Mouse (Mus musculus) kidney, postnatal 36 days (tissue): Measurements from ENCODE around the gene Rnf144b.

Experiments
- DNase-seq, 2 experiments: peaks; one replicate each; pipeline ENCODE4 v3.0.0; 2021 to 2022; ENCODE audit warnings: mixed read lengths in 2 of 2

Gene Rnf144b

GRCm38 (mm10) chr13:47124986-47125385 lies 2.5 kb downstream of the Rnf144b start:
- DNase-seq: no peak

DNA sequence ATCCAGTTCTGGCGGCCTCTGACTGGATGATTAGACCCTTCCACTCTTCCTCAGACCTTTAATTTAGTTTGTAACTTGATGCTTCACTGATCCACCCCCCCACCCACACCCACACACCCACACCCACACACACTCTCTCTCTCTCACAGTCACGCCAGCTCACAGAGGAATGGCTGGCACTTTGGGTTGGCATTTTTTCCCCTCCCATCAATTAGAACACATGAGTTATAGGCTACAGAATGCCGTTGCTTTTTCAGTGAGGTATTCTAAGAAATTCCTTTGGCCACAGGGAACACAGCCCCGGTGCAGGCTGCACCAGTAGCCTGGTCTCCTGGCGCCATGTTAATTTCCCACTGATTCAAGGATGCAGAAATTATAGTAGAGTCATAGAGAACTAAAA lies 3.1 kb downstream of the Rnf144b start:
- no peak for DNase-seq

GRCm38 (mm10) chr13:47129090-47129489 lies 6.6 kb downstream of the Rnf144b start:
- DNase-seq: no peak

DNA sequence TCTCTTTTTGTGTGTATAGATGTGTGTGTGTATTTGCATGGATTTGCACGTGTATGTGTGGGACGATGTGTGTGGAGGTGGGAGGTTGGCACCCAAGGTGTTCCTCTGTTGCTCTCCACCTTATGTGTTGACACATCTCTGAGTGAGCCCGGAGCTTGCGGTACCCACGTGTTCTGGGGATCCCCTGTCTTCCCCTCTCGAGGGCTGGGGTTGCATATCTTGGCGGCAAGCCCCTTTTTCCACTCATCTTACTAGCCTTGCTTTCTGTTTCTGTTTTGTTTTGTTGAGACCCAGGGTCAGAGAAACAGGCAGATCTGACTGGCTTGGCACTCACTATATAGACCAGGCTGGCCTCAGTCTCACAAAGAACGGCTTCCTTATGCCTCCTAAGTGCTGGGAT lies 10.6 kb downstream of the Rnf144b start:
- no peak for DNase-seq

DNA sequence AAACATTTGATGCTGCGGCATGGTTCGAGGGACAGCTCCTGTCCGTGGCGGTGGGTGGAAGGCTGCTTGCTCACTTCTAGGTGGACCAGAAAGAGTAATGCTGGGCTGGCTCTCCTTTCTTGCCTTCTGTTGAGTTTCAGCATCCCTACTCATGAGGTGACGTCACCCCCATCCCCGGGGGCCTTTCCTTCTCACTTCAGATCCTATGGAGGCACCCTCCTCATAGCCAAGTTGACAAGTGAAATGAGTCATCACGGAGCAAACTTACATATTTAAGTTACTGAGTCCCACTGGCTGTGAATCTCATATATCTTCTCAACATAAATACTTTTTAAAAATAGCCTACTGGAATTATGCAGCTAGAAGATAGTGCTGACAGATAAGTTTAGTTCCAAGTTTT lies 12.4 kb downstream of the Rnf144b start:
- DNase-seq: no peak

DNA sequence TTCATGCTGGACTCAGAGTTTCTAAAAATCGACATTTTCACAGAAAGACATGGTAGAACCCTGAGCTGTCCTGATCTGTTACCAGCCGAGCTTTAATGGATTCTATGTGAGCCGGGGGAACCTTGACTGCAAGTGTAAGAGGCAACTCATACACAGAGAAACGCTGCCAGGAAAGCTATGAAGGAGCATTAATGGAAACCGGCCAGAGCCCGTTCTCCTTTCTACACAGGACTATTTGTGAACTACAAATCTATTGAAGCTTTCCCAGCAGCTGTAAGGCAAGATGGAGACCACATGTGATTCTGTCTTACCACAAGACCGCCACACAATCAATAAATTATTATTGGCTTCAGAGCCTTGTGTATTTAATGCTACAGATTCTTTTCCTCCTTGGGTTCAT lies 13.3 kb downstream of the Rnf144b start:
- DNase-seq: no peak

- no peak for DNase-seq
Observed at GRCm38 (mm10) chr13:47142764-47143163, 20.3 kb downstream of the Rnf144b start.

- no peak for DNase-seq
Observed at GRCm38 (mm10) chr13:47145939-47146338, 23.5 kb downstream of the Rnf144b start.

DNA sequence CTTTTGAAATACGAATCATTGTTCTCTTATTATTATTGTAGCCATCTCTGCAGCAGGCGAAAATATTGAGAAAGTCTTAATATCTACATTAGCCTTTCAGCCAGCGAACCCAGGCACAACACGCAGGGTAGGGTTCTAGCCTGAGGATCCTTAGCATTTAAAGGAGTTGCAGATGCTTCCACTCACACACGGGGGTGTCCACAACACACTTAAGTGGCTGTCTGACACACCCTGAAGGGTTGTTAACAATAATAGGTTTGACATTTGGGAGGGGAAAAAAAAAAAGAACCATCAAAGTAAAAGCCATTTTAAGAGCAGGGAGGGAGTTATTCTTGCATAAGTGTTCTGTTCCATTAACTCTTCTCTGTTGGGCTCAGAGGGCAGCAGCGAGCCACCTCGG lies 23.9 kb downstream of the Rnf144b start:
- no peak for DNase-seq

- DNase-seq: no peak
Observed at GRCm38 (mm10) chr13:47148573-47148972, 26.1 kb downstream of the Rnf144b start.

DNA sequence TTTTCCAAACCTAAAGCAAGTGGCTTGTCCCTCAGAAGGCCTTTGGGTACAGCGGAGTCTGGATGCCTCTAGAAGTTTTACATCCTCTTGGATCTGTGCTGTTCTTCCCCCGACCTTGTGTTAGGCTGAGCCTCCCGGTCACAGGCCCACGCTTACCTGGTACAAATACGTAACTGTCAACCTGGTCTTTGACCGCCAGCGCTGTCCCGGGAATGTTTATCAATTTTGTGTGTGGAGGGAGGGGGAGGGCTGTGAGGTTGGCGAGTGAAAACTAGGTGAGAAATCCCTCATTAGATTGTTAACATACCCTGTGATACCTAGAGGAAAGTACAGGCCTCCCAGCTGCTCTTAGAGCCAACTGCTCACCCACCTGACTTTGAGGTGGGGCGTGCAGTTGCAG lies 27.5 kb downstream of the Rnf144b start:
- no peak for DNase-seq

GRCm38 (mm10) chr13:47151060-47151459 lies 28.6 kb downstream of the Rnf144b start:
- DNase-seq: no peak

- DNase-seq: peak; percentile 51 to 57
Observed at GRCm38 (mm10) chr13:47152390-47152789, 29.9 kb downstream of the Rnf144b start.

DNA sequence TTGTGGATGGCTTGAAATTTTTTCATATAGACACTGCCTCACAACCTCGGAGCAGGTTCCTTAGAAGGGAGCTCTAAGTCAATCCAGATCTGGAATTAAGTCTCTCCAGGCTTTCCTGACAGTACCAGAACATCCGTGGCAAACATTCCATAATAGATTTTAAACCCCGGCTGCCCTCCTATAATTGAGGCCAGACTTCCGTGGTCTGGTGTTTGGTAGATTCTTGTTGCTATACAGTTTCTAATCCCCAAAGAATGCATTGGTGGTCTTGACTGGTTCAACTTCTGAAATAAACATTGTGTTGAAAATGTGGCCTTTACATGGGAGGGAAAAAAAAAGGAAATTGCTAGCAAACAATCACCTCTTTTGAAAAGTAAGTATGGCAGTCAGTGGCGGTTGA lies 30.8 kb downstream of the Rnf144b start:
- no peak for DNase-seq

GRCm38 (mm10) chr13:47154866-47155265 lies 32.4 kb downstream of the Rnf144b start:
- no peak for DNase-seq

- no peak for DNase-seq
Observed at GRCm38 (mm10) chr13:47156841-47157240, 34.4 kb downstream of the Rnf144b start.

- DNase-seq: no peak
Observed at GRCm38 (mm10) chr13:47162001-47162400, 39.5 kb downstream of the Rnf144b start.

DNA sequence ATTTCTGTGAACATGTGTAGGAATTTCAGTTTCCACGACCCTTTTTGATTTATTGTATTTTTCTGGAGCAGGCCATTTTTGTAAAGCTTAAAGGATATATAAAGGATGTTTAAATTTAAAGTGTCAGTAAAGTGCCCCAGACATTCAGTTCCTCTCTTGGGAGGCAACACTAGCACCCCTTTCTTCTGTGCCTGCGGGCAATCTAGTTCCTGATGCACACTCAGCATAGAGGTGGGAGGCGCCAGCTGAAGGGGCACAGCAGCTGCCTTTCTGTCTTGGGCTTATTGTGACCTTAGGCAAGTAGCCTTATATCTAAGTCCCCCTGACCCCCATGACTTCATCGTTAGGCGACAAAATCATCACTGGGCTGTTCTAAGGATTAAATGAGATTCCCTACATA lies 42.3 kb downstream of the Rnf144b start:
- DNase-seq: no peak

DNA sequence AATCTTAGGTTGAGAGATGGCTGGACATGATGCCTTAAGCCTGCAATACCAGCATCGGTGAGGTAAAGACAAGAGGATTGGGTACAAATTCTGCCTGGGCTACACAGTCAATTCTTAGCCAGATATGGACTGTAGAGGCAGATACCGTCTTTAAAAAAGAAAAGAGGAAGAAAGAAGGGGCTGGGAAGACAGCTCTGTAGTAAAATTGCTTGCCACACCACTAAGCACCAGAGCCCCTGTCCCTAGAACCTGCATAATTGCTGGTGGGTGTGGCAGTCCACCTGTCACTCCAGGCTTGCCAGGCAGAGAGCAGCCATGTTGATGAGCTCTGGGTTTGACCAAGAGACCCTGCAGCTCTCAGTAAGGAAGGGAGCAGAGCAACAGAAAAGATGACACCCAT lies 42.8 kb downstream of the Rnf144b start:
- DNase-seq: no peak

- no peak for DNase-seq
Observed at GRCm38 (mm10) chr13:47168484-47168883, 46.0 kb downstream of the Rnf144b start.

DNA sequence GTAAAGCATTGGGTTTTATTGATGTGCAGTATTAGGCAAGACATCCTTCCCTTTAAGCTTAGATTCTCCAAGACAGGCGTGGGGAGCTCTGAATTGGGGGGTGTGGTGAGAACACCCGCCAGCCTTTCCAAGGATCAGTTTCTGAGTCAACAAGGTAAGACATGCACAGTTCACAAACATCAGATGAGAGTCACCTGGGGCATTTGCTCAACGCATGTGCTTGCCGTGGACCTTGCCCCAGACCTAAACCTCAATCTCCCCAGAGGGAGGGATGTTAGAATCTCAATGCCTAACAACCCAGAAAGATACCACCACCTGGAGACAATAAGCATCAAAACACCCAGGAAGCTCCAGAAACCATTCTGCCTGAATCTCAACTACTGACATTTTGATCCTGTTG lies 47.6 kb downstream of the Rnf144b start:
- DNase-seq: no peak

- no peak for DNase-seq
Observed at GRCm38 (mm10) chr13:47170811-47171555, 48.5 kb downstream of the Rnf144b start.

DNA sequence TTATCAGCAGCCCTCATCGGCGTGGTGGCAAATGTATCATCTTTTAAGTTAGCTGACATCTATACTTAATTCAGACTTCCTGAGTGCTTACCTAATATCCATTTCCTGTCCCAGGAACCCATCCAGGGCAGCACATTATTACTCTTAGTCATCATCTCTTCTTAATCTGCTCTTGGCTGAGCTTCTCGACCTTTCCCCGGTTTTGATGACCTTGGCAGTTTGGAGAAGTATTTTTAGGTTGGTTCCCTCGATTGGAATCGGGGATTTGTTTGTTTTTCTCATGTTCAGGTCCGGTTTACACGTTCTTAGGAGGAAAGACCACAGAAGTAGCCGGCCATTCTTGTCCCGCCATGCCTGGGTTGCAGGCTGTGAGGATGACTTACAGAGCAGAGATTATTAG lies 50.4 kb downstream of the Rnf144b start:
- DNase-seq: no peak

DNA sequence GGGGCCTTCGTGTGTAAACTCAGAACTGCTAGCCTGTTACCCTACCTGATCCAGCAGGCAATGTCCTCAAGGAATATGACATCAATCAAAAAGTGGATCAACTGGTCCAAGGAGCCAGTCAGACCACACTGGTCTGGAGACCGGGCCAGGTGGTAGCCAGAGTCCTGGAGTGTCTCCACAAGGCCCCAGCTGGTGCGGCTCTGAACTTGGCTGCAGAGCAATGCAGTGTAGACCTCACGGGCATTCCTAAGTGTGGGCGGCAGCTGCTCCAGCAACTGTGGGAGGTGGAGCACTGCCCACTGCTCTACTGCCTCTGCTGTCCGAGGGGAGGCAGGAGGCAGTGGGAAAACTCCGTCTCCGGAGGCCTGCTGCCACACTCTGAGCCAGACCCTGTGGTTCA lies 55.7 kb downstream of the Rnf144b start:
- no peak for DNase-seq

DNA sequence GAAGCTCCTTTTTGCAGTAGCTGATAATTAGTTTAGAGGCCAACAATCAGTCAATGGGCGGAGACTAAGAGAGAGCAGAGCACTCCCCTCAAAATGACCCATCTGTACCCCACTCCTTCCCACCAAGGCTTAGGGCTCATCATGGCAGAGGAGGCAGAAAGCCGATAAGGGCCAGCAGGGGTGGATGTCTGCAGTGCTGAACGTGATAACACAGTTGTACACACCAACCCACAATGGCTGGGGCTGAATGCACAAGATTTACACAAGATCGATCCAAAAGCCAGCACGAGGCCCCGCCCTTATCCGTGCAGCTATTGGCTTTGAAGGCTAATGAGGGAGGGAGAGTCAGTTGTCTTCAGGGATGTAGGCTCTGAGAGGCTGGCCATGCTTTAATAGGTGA lies 58.3 kb downstream of the Rnf144b start:
- no peak for DNase-seq
